Mouse (Mus musculus): ENCODE data around the gene Adam15. TPM values are rescaled to one million over a fixed set of nuclear protein-coding genes. Genes with fewer than 3 reads are reported as not detected.

The Adam15 gene
- polyA plus RNA-seq, 1 experiment: 63.6 TPM

- DNase-seq (ENCODE audit: low read depth): no peak
- no peak for TF ChIP-seq POLR2A (IDR thresholded peaks at IDR 0.05; ENCODE audit: borderline replicate concordance, extremely low read depth, insufficient read depth, insufficient read length, poor library complexity, severe bottlenecking)
- TF ChIP-seq CTCF (IDR thresholded peaks at IDR 0.05; ENCODE audit: borderline replicate concordance, extremely low read depth, insufficient read depth, insufficient read length): no peak
These were observed 33.2 kb upstream of the Adam15 start for GRCm38 (mm10) chr3:89382950-89383349.

- DNase-seq (ENCODE audit: low read depth): no peak
- TF ChIP-seq CTCF (IDR thresholded peaks at IDR 0.05; ENCODE audit: borderline replicate concordance, extremely low read depth, insufficient read depth, insufficient read length) (no peak), POLR2A (IDR thresholded peaks at IDR 0.05; ENCODE audit: borderline replicate concordance, extremely low read depth, insufficient read depth, insufficient read length, poor library complexity, severe bottlenecking) (no peak)
These were observed 32.5 kb upstream of the Adam15 start for GRCm38 (mm10) chr3:89382033-89382882.

DNA sequence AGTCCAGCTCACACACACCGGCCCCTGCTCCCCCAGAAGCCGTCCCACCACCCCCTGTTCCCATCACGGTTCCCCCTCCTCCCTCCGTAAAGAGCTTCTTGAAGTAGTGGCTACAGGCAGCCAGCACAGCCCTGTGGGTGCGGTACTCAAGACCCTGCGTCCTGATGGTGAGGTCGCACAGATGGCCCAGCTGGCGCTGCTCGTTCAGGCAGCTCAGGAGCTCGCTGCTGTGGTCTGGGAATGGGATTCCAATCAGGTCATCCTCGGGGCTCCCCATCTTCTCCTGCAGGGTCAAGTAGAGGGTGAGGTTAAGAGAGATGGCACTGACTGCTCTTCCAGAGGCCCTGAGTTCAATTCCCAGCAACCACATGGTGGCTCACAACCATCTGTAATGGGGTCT lies 31.4 kb upstream of the Adam15 start:
- DNase-seq (ENCODE audit: low read depth): no peak
- no peak for TF ChIP-seq CTCF (IDR thresholded peaks at IDR 0.05; ENCODE audit: borderline replicate concordance, extremely low read depth, insufficient read depth, insufficient read length)
- TF ChIP-seq POLR2A (IDR thresholded peaks at IDR 0.05; ENCODE audit: borderline replicate concordance, extremely low read depth, insufficient read depth, insufficient read length, poor library complexity, severe bottlenecking): no peak

- no peak for TF ChIP-seq CTCF (IDR thresholded peaks at IDR 0.05; ENCODE audit: borderline replicate concordance, extremely low read depth, insufficient read depth, insufficient read length)
These were observed 30.9 kb upstream of the Adam15 start for GRCm38 (mm10) chr3:89380711-89381110.

DNA sequence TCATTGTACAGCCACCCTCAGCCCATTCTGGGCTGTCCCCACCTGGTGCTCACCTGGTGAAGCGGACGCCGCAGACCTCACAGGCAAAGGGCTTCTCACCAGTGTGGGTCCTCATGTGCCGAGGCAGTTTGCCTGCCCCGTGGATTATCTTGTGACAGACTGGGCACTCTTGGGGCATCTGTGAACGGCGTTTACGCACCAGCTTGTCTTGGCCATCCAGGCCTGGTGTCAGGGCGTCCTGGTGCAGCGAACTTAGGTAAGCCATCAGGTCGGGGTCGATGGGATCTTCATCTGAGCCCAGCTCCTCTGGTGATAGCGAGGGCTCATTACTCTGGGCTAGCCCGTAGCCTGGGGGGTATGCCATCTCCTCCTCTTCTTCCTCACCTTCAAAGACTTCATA lies 30.5 kb upstream of the Adam15 start:
- TF ChIP-seq CTCF (IDR thresholded peaks at IDR 0.05; ENCODE audit: borderline replicate concordance, extremely low read depth, insufficient read depth, insufficient read length): no peak
- TF ChIP-seq POLR2A (IDR thresholded peaks at IDR 0.05; ENCODE audit: borderline replicate concordance, extremely low read depth, insufficient read depth, insufficient read length, poor library complexity, severe bottlenecking): no peak
- no peak for DNase-seq (ENCODE audit: low read depth)

More at GRCm38 (mm10) chr3:89380711-89381110, 30.9 kb upstream of the Adam15 start:
- no peak for DNase-seq (ENCODE audit: low read depth)

DNA sequence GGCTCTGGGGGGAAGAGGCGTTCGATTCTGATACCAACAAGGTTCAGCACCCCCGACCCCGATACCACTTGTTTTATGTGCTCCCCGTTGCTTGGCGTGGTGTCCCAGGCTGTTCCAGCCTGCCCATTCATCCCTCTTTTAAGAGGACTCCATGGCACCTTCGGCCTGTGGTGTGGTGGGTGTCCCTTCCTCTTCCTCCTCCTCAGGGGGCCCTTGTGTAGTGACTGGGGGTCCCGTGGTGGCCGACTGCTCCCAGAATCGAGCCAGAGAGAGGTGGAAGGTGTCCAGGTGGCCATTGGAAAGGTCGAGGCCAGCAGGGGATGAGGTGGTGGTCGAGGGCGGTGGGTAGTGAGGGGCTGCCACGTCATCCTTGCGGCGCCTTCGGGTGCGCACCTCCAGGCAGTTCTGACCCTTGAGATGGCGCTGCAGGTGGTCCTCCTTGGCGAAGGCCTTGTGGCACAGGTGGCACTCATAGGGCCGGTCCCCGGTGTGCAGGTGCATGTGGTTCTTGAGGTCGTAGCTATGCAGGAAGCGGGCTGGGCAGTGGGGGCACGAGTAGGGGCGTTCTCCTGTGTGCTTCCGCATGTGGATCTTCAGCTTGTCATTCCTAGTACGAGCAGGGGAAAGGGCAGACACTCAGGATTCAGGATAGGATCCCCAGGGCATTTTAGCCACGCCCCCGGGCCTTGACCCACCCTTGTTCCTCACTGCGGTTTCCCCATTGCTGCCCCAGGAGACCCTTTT lies 29.8 kb upstream of the Adam15 start:
- no peak for TF ChIP-seq CTCF (IDR thresholded peaks at IDR 0.05; ENCODE audit: borderline replicate concordance, extremely low read depth, insufficient read depth, insufficient read length)
- TF ChIP-seq POLR2A (IDR thresholded peaks at IDR 0.05; ENCODE audit: borderline replicate concordance, extremely low read depth, insufficient read depth, insufficient read length, poor library complexity, severe bottlenecking): no peak
- no peak for DNase-seq (ENCODE audit: low read depth)

DNA sequence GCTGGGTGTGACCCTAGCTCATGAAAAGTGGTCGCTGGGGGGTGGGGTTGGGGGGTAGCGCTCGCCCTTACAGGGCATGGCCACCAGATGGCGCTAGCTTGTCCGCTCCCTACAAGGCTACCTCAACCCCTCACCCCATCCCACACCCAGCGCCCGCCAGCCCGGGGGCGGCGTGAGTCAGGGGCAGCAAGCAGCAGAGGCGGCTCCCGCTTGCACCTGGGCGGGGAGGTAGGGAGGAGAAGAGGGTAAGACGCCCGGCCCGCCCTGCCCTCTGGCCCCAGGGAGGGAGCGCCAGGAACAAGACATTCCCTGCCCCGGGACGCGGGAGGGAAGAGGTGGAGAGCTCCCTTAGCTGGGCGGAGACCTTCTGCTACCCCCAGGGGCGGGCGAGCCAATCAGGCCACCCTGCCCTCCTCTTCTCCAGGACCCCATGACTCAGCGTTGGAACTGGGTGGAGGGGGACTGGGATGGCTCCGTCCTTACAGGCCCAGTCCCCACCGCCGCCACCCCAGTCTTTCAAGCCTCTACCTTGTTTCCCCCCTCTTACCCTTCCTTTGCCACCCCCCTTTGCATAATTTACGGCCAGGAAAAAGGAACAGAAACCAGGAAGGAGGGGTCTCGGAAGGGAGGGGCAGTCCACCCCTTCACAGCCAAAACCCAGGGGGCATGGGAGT lies 28.7 kb upstream of the Adam15 start:
- peak; percentile 86 for DNase-seq (ENCODE audit: low read depth)
- TF ChIP-seq POLR2A (IDR thresholded peaks at IDR 0.05; ENCODE audit: borderline replicate concordance, extremely low read depth, insufficient read depth, insufficient read length, poor library complexity, severe bottlenecking) (0 out of 2 replicates have a peak, but pooled peaks have one; percentile 13), CTCF (IDR thresholded peaks at IDR 0.05; ENCODE audit: borderline replicate concordance, extremely low read depth, insufficient read depth, insufficient read length) (peak; percentile 95)

DNA sequence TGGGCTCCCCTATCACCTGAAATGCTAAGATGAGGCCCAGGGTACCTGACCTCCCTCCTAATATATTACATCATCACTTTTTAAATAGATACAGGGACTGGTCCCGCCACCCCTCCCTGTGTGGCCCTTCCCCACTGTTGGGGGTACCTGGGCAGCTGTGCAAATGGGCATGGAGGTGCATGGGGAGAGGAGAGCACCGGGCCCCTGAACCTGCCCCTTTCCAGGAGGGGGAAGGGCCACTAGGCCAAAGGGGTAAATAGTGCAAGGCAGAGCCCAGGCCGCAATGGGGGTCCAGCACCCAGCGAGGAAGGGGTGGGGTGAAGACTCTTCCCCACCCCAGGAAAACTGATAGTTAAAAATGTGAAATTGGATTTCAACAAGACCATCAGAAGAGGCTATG lies 28.0 kb upstream of the Adam15 start:
- DNase-seq (ENCODE audit: low read depth): no peak

GRCm38 (mm10) chr3:89373581-89374231 lies 23.9 kb upstream of the Adam15 start:
- no peak for TF ChIP-seq POLR2A (IDR thresholded peaks at IDR 0.05; ENCODE audit: borderline replicate concordance, extremely low read depth, insufficient read depth, insufficient read length, poor library complexity, severe bottlenecking)
- TF ChIP-seq CTCF (IDR thresholded peaks at IDR 0.05; ENCODE audit: borderline replicate concordance, extremely low read depth, insufficient read depth, insufficient read length): no peak
- no peak for DNase-seq (ENCODE audit: low read depth)

More for the DNA sequence above, 28.0 kb upstream of the Adam15 start:
- TF ChIP-seq POLR2A (IDR thresholded peaks at IDR 0.05; ENCODE audit: borderline replicate concordance, extremely low read depth, insufficient read depth, insufficient read length, poor library complexity, severe bottlenecking) (no peak), CTCF (IDR thresholded peaks at IDR 0.05; ENCODE audit: borderline replicate concordance, extremely low read depth, insufficient read depth, insufficient read length) (no peak)

DNA sequence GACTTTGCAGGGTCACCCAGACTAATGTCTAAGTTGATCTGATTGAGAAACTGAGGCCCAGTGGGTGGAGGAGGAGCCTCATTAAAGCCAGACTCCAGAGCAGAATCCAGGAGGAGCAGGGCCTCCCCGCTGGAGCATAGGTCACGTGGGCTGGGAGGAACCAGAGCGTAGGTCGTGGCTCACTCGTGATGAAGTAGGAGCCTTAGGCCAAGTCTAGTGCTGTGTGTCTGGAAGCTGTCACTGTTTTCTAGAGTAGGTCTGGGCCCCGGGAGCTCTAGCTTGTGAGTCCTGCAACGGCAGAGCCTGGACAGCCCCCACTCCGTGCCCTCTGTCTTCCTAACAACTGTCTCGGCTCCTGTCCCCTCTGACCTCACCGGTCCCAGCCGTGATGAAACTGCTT lies 17.5 kb upstream of the Adam15 start:
- DNase-seq (ENCODE audit: low read depth): no peak
- TF ChIP-seq POLR2A (IDR thresholded peaks at IDR 0.05; ENCODE audit: borderline replicate concordance, extremely low read depth, insufficient read depth, insufficient read length, poor library complexity, severe bottlenecking) (no peak), CTCF (IDR thresholded peaks at IDR 0.05; ENCODE audit: borderline replicate concordance, extremely low read depth, insufficient read depth, insufficient read length) (no peak)

All from brain, embryonic 14.5 days (tissue).